Mouse (Mus musculus): ENCODE data around the gene Ano9.

DNA sequence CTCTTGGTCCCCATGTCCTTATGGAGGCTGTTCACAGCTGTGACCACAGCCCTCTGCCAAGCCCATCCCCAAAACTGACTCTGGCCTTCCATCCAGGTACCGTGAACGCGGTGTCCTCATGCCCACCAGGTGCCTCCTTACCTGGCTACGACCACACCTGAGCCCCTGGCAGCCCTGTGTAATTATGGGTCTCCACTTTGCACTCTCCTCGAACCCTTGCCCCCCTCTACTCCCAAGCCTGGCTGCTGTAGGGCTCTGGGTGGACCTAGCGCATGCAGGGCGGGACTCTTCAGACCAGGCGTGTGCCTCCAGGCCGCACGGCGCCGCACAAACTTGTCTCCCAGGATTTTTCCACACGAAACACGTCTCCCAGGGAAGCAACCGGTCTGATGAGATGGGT is 39.8 kb downstream of the Ano9 start, which contains the start of gene Pkp3:
- TF ChIP-seq POLR2A (IDR thresholded peaks at IDR 0.05; ENCODE audit: low read depth, low read length) (no peak), CTCF (IDR thresholded peaks at IDR 0.05; ENCODE audit: borderline replicate concordance, insufficient read depth, low read length) (no peak)
